Mouse (Mus musculus): ENCODE results near the gene Mapk8.

Mapk8 gene

GRCm38 (mm10) chr14:33347738-33348137 is 99.2 kb downstream of the Mapk8 start:
- DNase-seq (ENCODE audit: low spot score): no peak

- DNase-seq (ENCODE audit: low spot score): no peak
Observed at GRCm38 (mm10) chr14:33346546-33346945, 100.4 kb downstream of the Mapk8 start.

GRCm38 (mm10) chr14:33343131-33343725 is 103.7 kb downstream of the Mapk8 start:
- DNase-seq (ENCODE audit: low spot score): no peak

- DNase-seq (ENCODE audit: low spot score): no peak
Observed at GRCm38 (mm10) chr14:33338684-33339083, 108.3 kb downstream of the Mapk8 start.

- DNase-seq (ENCODE audit: low spot score): no peak
Observed at GRCm38 (mm10) chr14:33335733-33336132, 111.2 kb downstream of the Mapk8 start.

GRCm38 (mm10) chr14:33334402-33334801 is 112.6 kb downstream of the Mapk8 start:
- DNase-seq (ENCODE audit: low spot score): no peak

- DNase-seq (ENCODE audit: low spot score): no peak
Observed at GRCm38 (mm10) chr14:33333833-33334232, 113.1 kb downstream of the Mapk8 start.

GRCm38 (mm10) chr14:33331627-33332026 is 115.3 kb downstream of the Mapk8 start:
- DNase-seq (ENCODE audit: low spot score): no peak

GRCm38 (mm10) chr14:33330986-33331385 is 116.0 kb downstream of the Mapk8 start:
- no peak for DNase-seq (ENCODE audit: low spot score)

GRCm38 (mm10) chr14:33329297-33329805 is 117.6 kb downstream of the Mapk8 start:
- DNase-seq (ENCODE audit: low spot score): no peak

GRCm38 (mm10) chr14:33328369-33328768 is 118.6 kb downstream of the Mapk8 start:
- no peak for DNase-seq (ENCODE audit: low spot score)
